Mouse (Mus musculus) WW6 (cell line): ENCODE data around the gene Scn3a.
A peak's percentile ranks its signal among the peaks of the same experiment; 100 is the strongest.
"Not testable (repeated sequence)": the region's sequence is repeated elsewhere in the genome, so short reads cannot be mapped to it uniquely, and the experiment has no call there.

Experiments
- DNase-seq: peaks from one replicate; pipeline ENCODE4 v3.0.0-alpha.2; 2013; ENCODE audit warnings: low read depth, low spot score

Scn3a gene

GRCm38 (mm10) chr2:65490450-65490849 is 77.0 kb downstream of the Scn3a start:
- no peak for DNase-seq

- DNase-seq, result no peak
Observed at GRCm38 (mm10) chr2:65483434-65483833, 84.0 kb downstream of the Scn3a start.

- DNase-seq, result no peak
Observed at GRCm38 (mm10) chr2:65481007-65481672, 86.3 kb downstream of the Scn3a start.

- no peak for DNase-seq
Observed at GRCm38 (mm10) chr2:65471311-65471882, 96.0 kb downstream of the Scn3a start.

GRCm38 (mm10) chr2:65465694-65466093 is 101.7 kb downstream of the Scn3a start:
- DNase-seq, result no peak

- DNase-seq, result no peak
Observed at GRCm38 (mm10) chr2:65453763-65454162, 113.7 kb downstream of the Scn3a start.

- not testable (repeated sequence) for DNase-seq
Observed at GRCm38 (mm10) chr2:65451401-65452078, 115.9 kb downstream of the Scn3a start.

GRCm38 (mm10) chr2:65450449-65451360 is 116.7 kb downstream of the Scn3a start:
- DNase-seq, result no peak

- DNase-seq, result peak; percentile 59
Observed at GRCm38 (mm10) chr2:65449126-65449828, 118.2 kb downstream of the Scn3a start.

GRCm38 (mm10) chr2:65443082-65443481 is 124.3 kb downstream of the Scn3a start:
- DNase-seq, result no peak

- DNase-seq, result no peak
Observed at GRCm38 (mm10) chr2:65441566-65441965, 125.9 kb downstream of the Scn3a start.

GRCm38 (mm10) chr2:65441110-65441509 is 126.3 kb downstream of the Scn3a start:
- no peak for DNase-seq

GRCm38 (mm10) chr2:65436917-65437316 is 130.5 kb downstream of the Scn3a start:
- DNase-seq, result no peak

- DNase-seq, result no peak
Observed at GRCm38 (mm10) chr2:65423501-65423900, 143.9 kb downstream of the Scn3a start.

- no peak for DNase-seq
Observed at GRCm38 (mm10) chr2:65421259-65422255, 145.9 kb downstream of the Scn3a start.

GRCm38 (mm10) chr2:65418608-65419007 is 148.8 kb downstream of the Scn3a start:
- no peak for DNase-seq

GRCm38 (mm10) chr2:65416535-65416934 is 150.9 kb downstream of the Scn3a start:
- no peak for DNase-seq

GRCm38 (mm10) chr2:65415294-65415693 is 152.1 kb downstream of the Scn3a start:
- DNase-seq, result no peak

- DNase-seq, result peak; percentile 68
Observed at GRCm38 (mm10) chr2:65414806-65415281, 152.6 kb downstream of the Scn3a start.

- DNase-seq, result peak; percentile 64
Observed at GRCm38 (mm10) chr2:65414237-65414636, 153.2 kb downstream of the Scn3a start.
